30 mouse cellular contexts compared by ENCODE assay signal in the genomic region with DNA sequence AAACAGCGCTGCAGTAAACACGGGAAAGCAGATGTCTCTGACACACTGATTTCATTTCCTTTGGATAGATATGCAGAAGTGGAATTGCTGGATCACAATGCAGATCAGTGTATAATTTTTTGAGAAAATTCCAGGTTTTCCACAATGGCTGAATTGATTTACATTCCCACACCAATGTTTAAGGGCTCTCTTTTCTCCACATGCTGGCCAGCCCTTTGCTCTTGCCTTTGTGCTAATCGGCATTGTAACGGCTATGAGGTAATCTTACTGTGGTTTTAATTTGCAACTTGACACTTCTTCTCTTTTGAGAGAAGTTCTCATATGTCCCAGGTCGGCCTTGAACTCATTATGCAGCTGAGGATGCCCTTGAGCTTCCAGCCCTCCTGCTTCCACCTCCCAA. TPM values are rescaled to one million over a fixed set of nuclear protein-coding genes. Genes with fewer than 3 reads are reported as not detected.
"Had no signal": no experiment of that assay in that cellular context is flagged by ENCODE, and none has a peak within 500 bp of the region (broad histone marks: within the 10 kb centered on the region; RNA-seq: fewer than 3 reads in every experiment).

No protein-coding gene starts in this region.

- H3K27ac ChIP-seq: gastrocnemius, adult 2 months; heart, adult 2 months; heart, embryonic 13.5 days; heart, embryonic 15.5 days; hindbrain, embryonic 10.5 days; hindbrain, embryonic 12.5 days; hindbrain, embryonic 14.5 days; intestine, embryonic 15.5 days; layer of hippocampus, adult 2 months; left cerebral cortex, adult 2 months; limb, embryonic 10.5 days; limb, embryonic 12.5 days; liver, embryonic 12.5 days; liver, embryonic 14.5 days had no signal

- H3K4me3 ChIP-seq: gastrocnemius, adult 2 months; heart, adult 2 months; heart, embryonic 13.5 days; heart, embryonic 15.5 days; hindbrain, embryonic 10.5 days; hindbrain, embryonic 12.5 days; intestine, embryonic 15.5 days; layer of hippocampus, adult 2 months; left cerebral cortex, adult 2 months; limb, embryonic 10.5 days; limb, embryonic 12.5 days; liver, embryonic 12.5 days had no signal

- H3K27me3 ChIP-seq: heart, embryonic 13.5 days; heart, embryonic 15.5 days; hindbrain, embryonic 12.5 days; intestine, embryonic 15.5 days; limb, embryonic 12.5 days had no signal

- H3K9me3 ChIP-seq: heart, embryonic 13.5 days; heart, embryonic 15.5 days; hindbrain, embryonic 10.5 days; hindbrain, embryonic 12.5 days; intestine, embryonic 15.5 days; limb, embryonic 10.5 days; limb, embryonic 12.5 days; liver, embryonic 12.5 days had no signal

- DNase-seq: gastrocnemius, adult 2 months; gastrocnemius, postnatal 10 days; gastrocnemius, postnatal 25 days; heart, adult 2 months; heart, postnatal 14 days; heart, postnatal 4 days; kidney, adult 18-20 months; kidney, adult 8-10 months; kidney, postnatal 10 days; kidney, postnatal 25 days; kidney, postnatal 4 days had no signal

- H3K9ac ChIP-seq: heart, embryonic 13.5 days; heart, embryonic 15.5 days; hindbrain, embryonic 12.5 days; hindbrain, embryonic 14.5 days; intestine, embryonic 15.5 days; limb, embryonic 12.5 days; liver, embryonic 12.5 days; liver, embryonic 14.5 days had no signal

- H3K4me2 ChIP-seq: heart, embryonic 11.5 days; heart, embryonic 13.5 days; heart, embryonic 15.5 days; hindbrain, embryonic 12.5 days; hindbrain, embryonic 14.5 days; intestine, embryonic 15.5 days; limb, embryonic 12.5 days; liver, embryonic 12.5 days had no signal

- ATAC-seq: hindbrain, embryonic 16.5 days; inflammation-experienced regulatory T-cells, adult 6 months; intestine, embryonic 15.5 days; intestine, postnatal 0 days; liver, embryonic 12.5 days had no signal

- H3K36me3 ChIP-seq: heart, embryonic 13.5 days; heart, embryonic 15.5 days; hindbrain, embryonic 10.5 days; hindbrain, embryonic 12.5 days; intestine, embryonic 15.5 days; limb, embryonic 10.5 days; limb, embryonic 12.5 days; liver, embryonic 12.5 days had no signal

- H3K4me1 ChIP-seq: heart, embryonic 13.5 days; heart, embryonic 15.5 days; hindbrain, embryonic 10.5 days; hindbrain, embryonic 12.5 days; intestine, embryonic 15.5 days; limb, embryonic 10.5 days; limb, embryonic 12.5 days; liver, embryonic 12.5 days had no signal

RNA-seq across cellular contexts. Expression of a gene that starts 20.7 kb away (rescaled TPM):
- total RNA-seq: granulocyte monocyte progenitor cell, adult 5-6 weeks; heart, adult 2 months; liver, adult 2 months had no signal
- polyA plus RNA-seq: inflammation-experienced regulatory T-cells, adult 6 months; liver, adult 2 months; liver, embryonic 12.5 days; liver, embryonic 16.5 days had no signal
